Mouse (Mus musculus): Measurements from ENCODE around the gene Zfp523. TPM values are rescaled to one million over a fixed set of nuclear protein-coding genes. Genes with fewer than 3 reads are reported as not detected.

The Zfp523 gene
- 10 to 100 TPM; 18.8 to 45.8 TPM for polyA plus RNA-seq (2012; fragmentation: generic; extraction: Trizol)

DNA sequence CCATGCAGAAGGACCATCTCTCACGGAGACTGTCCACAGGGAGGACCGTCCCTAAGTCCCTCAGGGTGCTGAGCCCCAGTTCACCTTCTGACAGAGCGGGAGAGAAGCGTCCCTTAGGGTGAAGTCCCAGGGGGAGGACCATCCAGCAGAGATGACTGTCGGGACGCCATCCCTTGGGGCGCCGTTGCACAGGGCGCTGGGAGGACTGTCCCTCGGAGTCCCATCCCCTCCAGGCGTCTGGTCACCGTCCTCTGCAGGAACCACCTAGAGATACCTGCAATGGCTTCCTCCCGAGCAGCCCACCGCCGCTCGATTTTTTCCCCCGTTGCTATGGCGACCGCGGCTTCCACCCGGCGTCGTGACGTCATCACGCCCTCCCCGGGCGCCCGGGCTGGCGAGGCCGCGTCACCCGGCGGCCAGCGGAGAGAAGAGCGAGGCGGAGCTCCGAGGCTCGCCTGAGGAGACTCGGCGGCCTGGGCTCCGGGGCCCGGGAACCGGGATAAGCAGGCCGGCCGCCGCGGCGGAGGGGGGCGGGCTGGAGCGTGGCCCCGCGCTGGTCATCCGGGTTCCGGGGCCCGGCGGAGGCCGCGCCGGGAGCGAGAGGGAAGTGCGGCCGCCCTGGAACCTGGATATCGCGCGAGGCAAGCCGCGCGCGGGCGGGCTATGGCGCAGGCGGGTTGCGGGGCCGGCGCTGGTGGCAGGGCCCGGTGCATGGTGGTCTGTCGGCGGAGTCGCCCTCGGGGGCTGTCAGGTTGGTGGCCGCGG is at the start of gene Zfp523:
Zfp523 (plus strand) TSS at position 355 of the 765 bp plus-strand sequence.

GRCm38 (mm10) chr17:28141771-28142699 is 34.9 kb upstream of the Zfp523 start, which contains the start of gene Scube3:
Scube3 (plus strand) TSS chr17:28142141.

GRCm38 (mm10) chr17:28207591-28208313 is 30.8 kb downstream of the Zfp523 start, which contains the start of gene Def6:
Def6 (plus strand) TSS chr17:28207778.

GRCm38 (mm10) chr17:28232475-28233060 is 55.6 kb downstream of the Zfp523 start, which contains the start of gene Ppard:
Ppard (plus strand) TSS chr17:28232700.

Other genes with a start within 250 kb of the Zfp523 start
- under 1 TPM in 1 of 2 experiments, not detected in 1; 0.05 TPM for gene Tcp11, start 96.5 kb upstream of the Zfp523 start, polyA plus RNA-seq (2012; fragmentation: generic; extraction: Trizol)
- gene Scube3, start 35.0 kb upstream of the Zfp523 start, polyA plus RNA-seq (2012; fragmentation: generic; extraction: Trizol), result 10 to 100 TPM in 1 of 2 experiments, under 1 TPM in 1; 0.64 to 11.6 TPM
- gene Def6, start 30.6 kb downstream of the Zfp523 start, polyA plus RNA-seq (2012; fragmentation: generic; extraction: Trizol), result 10 to 100 TPM in 1 of 2 experiments, 1 to 10 TPM in 1; 6.4 to 13.3 TPM
- 10 to 100 TPM in 1 of 2 experiments, 1 to 10 TPM in 1; 8.9 to 25.0 TPM for gene Ppard, start 55.6 kb downstream of the Zfp523 start, polyA plus RNA-seq (2012; fragmentation: generic; extraction: Trizol)
- gene Fance, start 136.4 kb downstream of the Zfp523 start, polyA plus RNA-seq (2012; fragmentation: generic; extraction: Trizol), result 10 to 100 TPM; 44.0 to 46.3 TPM
- 1,000 to 10,000 TPM; 3,726 to 3,941 TPM for gene Rpl10a, start 151.3 kb downstream of the Zfp523 start, polyA plus RNA-seq (2012; fragmentation: generic; extraction: Trizol)
- 10 to 100 TPM in 1 of 2 experiments, 1 to 10 TPM in 1; 7.0 to 33.0 TPM for gene Tead3, start 173.7 kb downstream of the Zfp523 start, polyA plus RNA-seq (2012; fragmentation: generic; extraction: Trizol)
- gene Tulp1, start 188.1 kb downstream of the Zfp523 start, polyA plus RNA-seq (2012; fragmentation: generic; extraction: Trizol), result not detected